Mouse (Mus musculus) left cerebral cortex, postnatal 25 days (tissue): ENCODE measurements at regions not wholly inside any gene's neighbourhood (a gene's known extent, or its start where the extent isn't known, plus 50 kb on each side); places are given as distances from the start of the nearest gene placed in this dataset.

ENCODE experiments used
- DNase-seq, 2 experiments: peaks; one replicate each; pipeline ENCODE4 v3.0.0; 2022; ENCODE audit warnings: low spot score in 2 of 2, mixed read lengths in 1 of 2
- intact Hi-C: fragments of 180-260 bp; cut with DNase I; formaldehyde crosslinking; loops from one replicate; pipeline ENCODE4 v1.15.1; 2025

- no peak for DNase-seq
- intact Hi-C loops: no loop called here
Observed at GRCm38 (mm10) chr13:57231666-57232065, 335.9 kb upstream of the Trpc7 start.

- no peak for DNase-seq
- intact Hi-C loops: no loop called here
Observed at GRCm38 (mm10) chr13:57230253-57230652, 334.5 kb upstream of the Trpc7 start.

GRCm38 (mm10) chr13:57221092-57221491 lies 325.3 kb upstream of the Trpc7 start:
- intact Hi-C loops: no loop called here
- DNase-seq: no peak

GRCm38 (mm10) chr13:57216161-57216560 lies 320.4 kb upstream of the Trpc7 start:
- no peak for DNase-seq
- intact Hi-C loops: no loop called here

- intact Hi-C loops: no loop called here
- no peak for DNase-seq
Observed at GRCm38 (mm10) chr13:57212251-57212650, 316.5 kb upstream of the Trpc7 start.

- intact Hi-C loops: no loop called here
- peak; percentile 4 to 12 for DNase-seq
Observed at GRCm38 (mm10) chr13:57191195-57191594, 295.4 kb upstream of the Trpc7 start.

- intact Hi-C loops: no loop called here
- no peak for DNase-seq
Observed at GRCm38 (mm10) chr13:57189246-57189645, 293.5 kb upstream of the Trpc7 start.

GRCm38 (mm10) chr13:57186168-57186567 lies 290.4 kb upstream of the Trpc7 start:
- intact Hi-C loops: no loop called here
- DNase-seq: no peak

- DNase-seq: no peak
- intact Hi-C loops: no loop called here
Observed at GRCm38 (mm10) chr13:57170180-57170579, 274.4 kb upstream of the Trpc7 start.

GRCm38 (mm10) chr13:57169621-57170020 lies 273.8 kb upstream of the Trpc7 start:
- intact Hi-C loops: no loop called here
- peak in 1 of 2 experiments; percentile 19 for DNase-seq

GRCm38 (mm10) chr13:57165367-57165766 lies 269.6 kb upstream of the Trpc7 start:
- no peak for DNase-seq
- intact Hi-C loops: no loop called here

GRCm38 (mm10) chr13:57152787-57153186 lies 257.0 kb upstream of the Trpc7 start:
- intact Hi-C loops: no loop called here
- DNase-seq: no peak

- intact Hi-C loops: no loop called here
- DNase-seq: no peak
Observed at GRCm38 (mm10) chr13:57147623-57148022, 251.8 kb upstream of the Trpc7 start.

- intact Hi-C loops: no loop called here
- no peak for DNase-seq
Observed at GRCm38 (mm10) chr13:57146708-57147107, 250.9 kb upstream of the Trpc7 start.

GRCm38 (mm10) chr13:57145782-57146181 lies 250.0 kb upstream of the Trpc7 start:
- intact Hi-C loops: no loop called here
- DNase-seq: no peak

- DNase-seq: no peak
- intact Hi-C loops: no loop called here
Observed at GRCm38 (mm10) chr13:57142851-57143250, 247.1 kb upstream of the Trpc7 start.

- DNase-seq: no peak
- intact Hi-C loops: no loop called here
Observed at GRCm38 (mm10) chr13:57142441-57142840, 246.6 kb upstream of the Trpc7 start.

GRCm38 (mm10) chr13:57115936-57116335 lies 220.1 kb upstream of the Trpc7 start:
- no peak for DNase-seq
- intact Hi-C loops: no loop called here

GRCm38 (mm10) chr13:57107956-57108355 lies 212.2 kb upstream of the Trpc7 start:
- no peak for DNase-seq
- intact Hi-C loops: no loop called here

GRCm38 (mm10) chr13:57099601-57100000 lies 203.8 kb upstream of the Trpc7 start:
- intact Hi-C loops: no loop called here
- no peak for DNase-seq

- no peak for DNase-seq
- intact Hi-C loops: no loop called here
Observed at GRCm38 (mm10) chr13:57091886-57092285, 196.1 kb upstream of the Trpc7 start.

GRCm38 (mm10) chr13:57089381-57090075 lies 193.7 kb upstream of the Trpc7 start:
- intact Hi-C loops: no loop called here
- DNase-seq: peak; percentile 49 to 81
